Mouse (Mus musculus) CH12.LX (cell line): ENCODE data around the gene Pcca. TPM values are rescaled to one million over a fixed set of nuclear protein-coding genes. Genes with fewer than 3 reads are reported as not detected.

Source experiments
- DNase-seq: peaks from one replicate; pipeline ENCODE4 v3.0.0-alpha.2; 2013; ENCODE audit errors: extremely low read depth
- H3K27ac ChIP-seq: 2 replicates; pipeline ENCODE4 v1.5.1; 2012; ENCODE audit warnings: low read depth, mild to moderate bottlenecking, control low read depth, moderate library complexity; ENCODE audit not compliant: insufficient read depth
- H3K27me3 ChIP-seq: replicated peaks from 2 replicates; pipeline ENCODE3; 2012; ENCODE audit warnings: inconsistent platforms
- H3K36me3 ChIP-seq, 2 experiments: replicated peaks in 1 of 2; 2 replicates each; pipeline versions ENCODE3 to v1.6.1; 2012; ENCODE audit warnings: inconsistent platforms in 1 of 2, low read length in 1 of 2, mild to moderate bottlenecking in 1 of 2, mixed read lengths in 1 of 2, moderate library complexity in 1 of 2; ENCODE audit not compliant: control insufficient read depth in 1 of 2, insufficient read depth in 1 of 2
- H3K4me1 ChIP-seq, 2 experiments: 2 replicates each; pipeline ENCODE4 v1.6.1; 2012; ENCODE audit warnings: inconsistent platforms in 1 of 2, moderate library complexity in 1 of 2; ENCODE audit not compliant: insufficient read depth in 2 of 2, control insufficient read depth in 1 of 2
- H3K4me2 ChIP-seq: 2 replicates; pipeline ENCODE4 v1.6.1; 2012; ENCODE audit warnings: low read depth, mild to moderate bottlenecking, control low read depth; ENCODE audit not compliant: poor library complexity, insufficient read depth, severe bottlenecking
- H3K4me3 ChIP-seq, 3 experiments: fragments of 150-350 bp in 1 of 3; sonication (generic) in 1 of 3; replicated peaks in 1 of 3; 2 replicates each; pipeline versions ENCODE3 to v1.5.1; 2011 to 2012; ENCODE audit warnings: low read depth in 2 of 3, low read length in 2 of 3, mild to moderate bottlenecking in 2 of 3, moderate library complexity in 2 of 3, control low read depth in 1 of 3, improper control_type of control experiment in 1 of 3, inconsistent platforms in 1 of 3, mixed read lengths in 1 of 3; ENCODE audit not compliant: poor library complexity in 1 of 3
- H3K79me2 ChIP-seq: replicated peaks from 2 replicates; pipeline ENCODE4 v1.6.1; 2012; ENCODE audit warnings: mild to moderate bottlenecking, moderate library complexity; ENCODE audit not compliant: control insufficient read depth, poor library complexity, insufficient read depth, severe bottlenecking; ENCODE audit errors: extremely low read depth
- H3K9ac ChIP-seq: 2 replicates; pipeline ENCODE4 v1.6.1; 2012; ENCODE audit warnings: low read depth, mild to moderate bottlenecking, control low read depth, moderate library complexity; ENCODE audit not compliant: insufficient read depth
- H3K9me3 ChIP-seq: replicated peaks from 2 replicates; pipeline ENCODE3; 2012; ENCODE audit warnings: low read length, inconsistent platforms, mixed read lengths
- BHLHE40 ChIP-seq: IDR thresholded peaks from 2 replicates; pipeline ENCODE4 v1.6.1; 2011; ENCODE audit warnings: mild to moderate bottlenecking, low read depth, low read length, improper control_type of control experiment
- CHD2 ChIP-seq: IDR thresholded peaks from 2 replicates; pipeline ENCODE4 v1.6.1; 2011; ENCODE audit warnings: low read length, improper control_type of control experiment
- CTCF ChIP-seq, 2 experiments: IDR thresholded peaks in 1 of 2; conservative IDR thresholded peaks in 1 of 2; 2 replicates each; pipeline ENCODE4 v1.5.1; 2011 to 2012; ENCODE audit warnings: low read depth in 2 of 2, low read length in 2 of 2, improper control_type of control experiment in 1 of 2, inconsistent platforms in 1 of 2, mild to moderate bottlenecking in 1 of 2, moderate library complexity in 1 of 2
- ELF1 ChIP-seq: IDR thresholded peaks from 2 replicates; pipeline ENCODE4 v1.6.1; 2014; ENCODE audit warnings: low read depth, mild to moderate bottlenecking, inconsistent platforms, low read length, improper control_type of control experiment
- EP300 ChIP-seq: IDR thresholded peaks from 2 replicates; pipeline ENCODE4 v1.6.1; 2011; ENCODE audit warnings: low read length, improper control_type of control experiment
- GABPA ChIP-seq: IDR thresholded peaks from 2 replicates; pipeline ENCODE4 v1.6.1; 2012; ENCODE audit warnings: low read depth, low read length, improper control_type of control experiment, inconsistent platforms; ENCODE audit not compliant: insufficient replicate concordance
- HCFC1 ChIP-seq: IDR thresholded peaks from 2 replicates; pipeline ENCODE4 v1.6.1; 2012; ENCODE audit warnings: low read depth, mild to moderate bottlenecking, inconsistent platforms, low read length, improper control_type of control experiment
- JUN ChIP-seq: IDR thresholded peaks from 2 replicates; pipeline ENCODE4 v1.6.1; 2011; ENCODE audit warnings: low read depth, mild to moderate bottlenecking, low read length, improper control_type of control experiment, moderate library complexity; ENCODE audit not compliant: insufficient read depth
- JUND ChIP-seq: conservative IDR thresholded peaks from 2 replicates; pipeline ENCODE4 v1.6.1; 2011; ENCODE audit warnings: low read depth, low read length, improper control_type of control experiment
- KAT2A ChIP-seq: IDR thresholded peaks from 2 replicates; pipeline ENCODE4 v1.6.1; 2012; ENCODE audit warnings: low read length, improper control_type of control experiment, inconsistent platforms; ENCODE audit not compliant: insufficient replicate concordance
- MAFK ChIP-seq: IDR thresholded peaks from 2 replicates; pipeline ENCODE4 v1.6.1; 2011; ENCODE audit warnings: low read length, improper control_type of control experiment; ENCODE audit not compliant: insufficient replicate concordance
- MAX ChIP-seq: IDR thresholded peaks from 2 replicates; pipeline ENCODE4 v1.6.1; 2011; ENCODE audit warnings: low read length, improper control_type of control experiment
- MEF2A ChIP-seq: IDR thresholded peaks from 2 replicates; pipeline ENCODE4 v1.6.1; 2014; ENCODE audit warnings: low read depth, mild to moderate bottlenecking, inconsistent platforms, low read length, improper control_type of control experiment, borderline replicate concordance
- MXI1 ChIP-seq: IDR thresholded peaks from 2 replicates; pipeline ENCODE4 v1.6.1; 2011; ENCODE audit warnings: mild to moderate bottlenecking, low read depth, low read length, improper control_type of control experiment
- MYC ChIP-seq: IDR thresholded peaks from 2 replicates; pipeline ENCODE4 v1.6.1; 2011; ENCODE audit warnings: low read depth, mild to moderate bottlenecking, improper control_type of control experiment, low read length
- NELFE ChIP-seq: IDR thresholded peaks from 2 replicates; pipeline ENCODE4 v1.6.1; 2011; ENCODE audit warnings: low read depth, low read length, improper control_type of control experiment
- POLR2A ChIP-seq: IDR thresholded peaks from 2 replicates; pipeline ENCODE4 v1.6.1; 2011; ENCODE audit warnings: low read depth, mild to moderate bottlenecking, improper control_type of control experiment, low read length
- RCOR1 ChIP-seq: conservative IDR thresholded peaks from 2 replicates; pipeline ENCODE4 v1.6.1; 2012; ENCODE audit warnings: low read depth, mild to moderate bottlenecking, inconsistent platforms, low read length, improper control_type of control experiment
- SIN3A ChIP-seq: IDR thresholded peaks from 2 replicates; pipeline ENCODE4 v1.6.1; 2012; ENCODE audit warnings: low read length, improper control_type of control experiment, inconsistent platforms
- SMC3 ChIP-seq: IDR thresholded peaks from 2 replicates; pipeline ENCODE4 v1.6.1; 2011; ENCODE audit warnings: low read depth, low read length, improper control_type of control experiment
- USF1 ChIP-seq: IDR thresholded peaks from 2 replicates; pipeline ENCODE4 v1.6.1; 2014; ENCODE audit warnings: low read depth, mild to moderate bottlenecking, inconsistent platforms, low read length, improper control_type of control experiment
- ZNF384 ChIP-seq: IDR thresholded peaks from 2 replicates; pipeline ENCODE4 v1.6.1; 2012; ENCODE audit warnings: low read depth, low read length, improper control_type of control experiment, inconsistent platforms
- dilution Hi-C: fragments of 300-500 bp; cut with MboI; formaldehyde crosslinking; loops from 2 replicates; pipeline ENCODE4 v1.14.3; 2020; ENCODE audit warnings: low sequenced_read_pairs; ENCODE audit not compliant: extremely low pct_unique_long_range_greater_than_20kb, extremely low pct_ligation_motif_present
- in situ Hi-C: fragments of 300-500 bp; cut with MboI; formaldehyde crosslinking; loops from 3 replicates; pipeline ENCODE4 v1.14.3; 2019; ENCODE audit warnings: low sequenced_read_pairs, low pct_ligation_motif_present, low pct_unique_long_range_greater_than_20kb, mixed read lengths
- polyA plus RNA-seq: library from polyadenylated mRNA; unstranded; fragments of >175 nt; gene quantifications from 2 replicates; pipeline ENCODE4 v1.2.1, GENCODE M21; 2012; ENCODE audit warnings: low read depth; ENCODE audit not compliant: insufficient read length
- total RNA-seq, 2 experiments: library from RNA; depleted of rRNA; stranded (reverse); fragments of 300-350 nt in 1 of 2; fragments of >200 nt in 1 of 2; gene quantifications; 2 replicates each; pipeline ENCODE4 v1.2.3; 2012 to 2014

Gene Pcca
- total and polyA plus RNA-seq, 3 experiments = 11.2 to 39.0 (median 23.8) TPM

- Histone ChIP-seq H3K79me2 (no peaks in the 10 kb centered on the region), H3K4me1 (peaks cover 0 to 17% of the 10 kb centered on the region in 2 experiments; a peak in 2 of 4 replicates), H3K36me3 (peaks cover 40 to 61% of the 10 kb centered on the region in 2 experiments), H3K27ac (no peak overlapping the region), H3K4me2 (no peak overlapping the region), H3K4me3 (no peak overlapping the region), H3K9me3 (no peaks in the 10 kb centered on the region), H3K9ac (no peak overlapping the region), H3K27me3 (no peaks in the 10 kb centered on the region)
- dilution Hi-C loops (no loop called here), in situ Hi-C loops (loop anchor here (25.0 kb wide), 2 partner anchors 371 to 671 kb away; no protein-coding TSS in a partner anchor)
- no peak for DNase-seq
- TF ChIP-seq ZNF384 (no peak), MAX (no peak), GABPA (no peak), JUN (no peak), HCFC1 (no peak), RCOR1 (no peak), EP300 (no peak), CTCF (conservative IDR thresholded peaks at IDR 0.05 in 1 of 2, IDR thresholded peaks at IDR 0.05 in 1 of 2; ENCODE audit: low read depth in 2 of 2, low read length in 2 of 2) (no peak), MAFK (no peak), NELFE (no peak), KAT2A (no peak), JUND (no peak), BHLHE40 (no peak), SMC3 (no peak), MYC (no peak), ELF1 (no peak)
Observed at GRCm38 (mm10) chr14:122883410-122883806, 349.3 kb downstream of the Pcca start.

- Histone ChIP-seq H3K9me3 (no peaks in the 10 kb centered on the region), H3K4me1 (peaks cover 0 to 17% of the 10 kb centered on the region in 2 experiments; a peak in 2 of 4 replicates), H3K79me2 (no peaks in the 10 kb centered on the region), H3K4me3 (no peak overlapping the region), H3K27ac (no peak overlapping the region), H3K27me3 (no peaks in the 10 kb centered on the region), H3K4me2 (no peak overlapping the region), H3K9ac (no peak overlapping the region), H3K36me3 (peaks cover 40 to 61% of the 10 kb centered on the region in 2 experiments)
- no peak for DNase-seq
- in situ Hi-C loops (loop anchor here (25.0 kb wide), 2 partner anchors 372 to 672 kb away; no protein-coding TSS in a partner anchor), dilution Hi-C loops (no loop called here)
- no peak for TF ChIP-seq HCFC1
- no peak for TF ChIP-seq USF1
- TF ChIP-seq BHLHE40 = no peak
- no peak for TF ChIP-seq ELF1
- no peak for TF ChIP-seq POLR2A
- no peak for TF ChIP-seq MAFK
- no peak for TF ChIP-seq CHD2
- TF ChIP-seq MXI1 = no peak
- TF ChIP-seq NELFE = no peak
- no peak for TF ChIP-seq RCOR1
- no peak for TF ChIP-seq SIN3A
- TF ChIP-seq MEF2A = no peak
- TF ChIP-seq GABPA = no peak
Observed at GRCm38 (mm10) chr14:122883821-122884584, 349.9 kb downstream of the Pcca start.
